Mouse (Mus musculus) testis, adult 2 months (tissue): ENCODE data around the gene Foxd2.

Experiments
- CTCF ChIP-seq: fragments of 200-500 bp; IDR thresholded peaks from 2 replicates; pipeline ENCODE4 v1.5.1; 2012; ENCODE audit warnings: low read depth, mild to moderate bottlenecking, inconsistent platforms, low read length, moderate library complexity; ENCODE audit not compliant: control insufficient read depth, insufficient read depth, insufficient replicate concordance
- POLR2A ChIP-seq: fragments of 200-500 bp; IDR thresholded peaks from 2 replicates; pipeline ENCODE4 v1.6.1; 2012; ENCODE audit warnings: low read depth, mild to moderate bottlenecking, inconsistent platforms, low read length, moderate library complexity; ENCODE audit not compliant: control insufficient read depth

DNA sequence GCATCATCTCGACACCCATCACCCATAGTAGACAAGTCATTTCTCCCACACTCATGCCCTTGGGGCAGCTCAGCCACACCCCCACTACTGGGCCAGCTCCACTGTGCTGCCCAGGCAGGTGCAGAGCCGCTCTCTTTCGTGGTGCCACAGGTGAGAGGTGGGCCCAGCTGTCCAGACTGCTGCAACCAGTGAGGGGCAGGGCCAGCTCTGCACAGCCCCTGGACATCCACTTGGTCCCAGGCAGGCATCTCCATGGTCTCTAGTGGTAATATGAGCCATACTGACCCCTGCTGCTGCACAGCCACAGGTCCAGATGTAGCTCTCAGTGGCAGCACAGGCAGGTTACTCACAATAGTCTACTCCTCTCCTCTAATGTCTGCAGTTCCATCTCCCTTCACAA, 44.5 kb upstream of the Foxd2 start:
- TF ChIP-seq POLR2A (no peak), CTCF (no peak)
